Mouse (Mus musculus): ENCODE measurements around the gene Nap1l4. TPM values are rescaled to one million over a fixed set of nuclear protein-coding genes. Genes with fewer than 3 reads are reported as not detected.

Nap1l4 gene
- polyA plus RNA-seq, 1 experiment from 2014 or later: 323 TPM

- Histone ChIP-seq H3K4me2 (ENCODE audit: low read length) (no peak overlapping the region), H3K9me3 (ENCODE audit: control insufficient read depth, low read length) (no peaks in the 10 kb centered on the region), H3K9ac (ENCODE audit: low read depth, low read length) (no peak overlapping the region), H3K36me3 (ENCODE audit: control insufficient read depth, insufficient read depth, low read length) (no peaks in the 10 kb centered on the region), H3K4me1 (ENCODE audit: control insufficient read depth, insufficient read depth, low read depth, low read length) (no peaks in the 10 kb centered on the region), H3K27me3 (replicated peaks; ENCODE audit: control insufficient read depth, insufficient read depth, low read length) (no peaks in the 10 kb centered on the region), H3K27ac (ENCODE audit: low read depth, low read length) (no peak overlapping the region), H3K4me3 (ENCODE audit: low read length) (no peak overlapping the region)
- ATAC-seq: no peak
- WGBS: 83% methylated on average over 11 of the region's 11 CpGs
These were observed 73.0 kb downstream of the Nap1l4 start for GRCm38 (mm10) chr7:143475876-143476275.

DNA sequence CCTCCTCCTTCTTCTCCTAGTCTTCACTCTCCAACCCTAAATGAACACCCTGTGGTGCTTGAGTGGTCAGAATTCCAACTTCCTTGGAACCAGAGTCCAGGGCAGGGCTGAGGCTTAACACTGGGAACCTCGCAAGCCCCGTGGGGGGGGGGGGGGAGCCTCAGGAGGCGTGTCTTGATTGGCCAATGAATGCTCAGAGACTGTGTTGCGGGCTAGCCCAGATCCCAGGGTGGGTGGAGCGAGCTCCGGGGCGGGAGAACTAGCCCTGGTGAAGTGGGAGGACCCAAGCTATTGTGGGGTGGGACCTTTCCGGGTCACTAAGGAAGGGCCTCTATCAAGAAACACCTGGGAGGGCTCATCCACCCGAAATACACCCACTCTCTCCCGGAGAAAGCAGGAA is 74.1 kb downstream of the Nap1l4 start:
- H3K4me2 ChIP-seq (ENCODE audit: low read length): no peak overlapping the region
- H3K27me3 ChIP-seq (replicated peaks; ENCODE audit: control insufficient read depth, insufficient read depth, low read length): no peaks in the 10 kb centered on the region
- no peaks in the 10 kb centered on the region for H3K4me1 ChIP-seq (ENCODE audit: control insufficient read depth, insufficient read depth, low read depth, low read length)
- no peak for ATAC-seq
- WGBS: 33% methylated on average over 8 of the region's 10 CpGs
- no peak overlapping the region for H3K27ac ChIP-seq (ENCODE audit: low read depth, low read length)
- no peak overlapping the region for H3K4me3 ChIP-seq (ENCODE audit: low read length)
- no peaks in the 10 kb centered on the region for H3K9me3 ChIP-seq (ENCODE audit: control insufficient read depth, low read length)
- no peak overlapping the region for H3K9ac ChIP-seq (ENCODE audit: low read depth, low read length)
- H3K36me3 ChIP-seq (ENCODE audit: control insufficient read depth, insufficient read depth, low read length): no peaks in the 10 kb centered on the region

- no peak within 1 kb of the TSS for H3K4me2 ChIP-seq (ENCODE audit: low read length)
- no peaks in the 10 kb centered on the region for H3K4me1 ChIP-seq (ENCODE audit: control insufficient read depth, insufficient read depth, low read depth, low read length)
- H3K27me3 ChIP-seq (replicated peaks; ENCODE audit: control insufficient read depth, insufficient read depth, low read length): no peaks in the 10 kb centered on the region
- no peak within 1 kb of the TSS for H3K27ac ChIP-seq (ENCODE audit: low read depth, low read length)
- ATAC-seq: no peak
- 43% methylated on average over 4 of the region's 4 CpGs for WGBS
- no peak within 1 kb of the TSS for H3K4me3 ChIP-seq (ENCODE audit: low read length)
- no peaks in the 10 kb centered on the region for H3K36me3 ChIP-seq (ENCODE audit: control insufficient read depth, insufficient read depth, low read length)
- no peak within 1 kb of the TSS for H3K9ac ChIP-seq (ENCODE audit: low read depth, low read length)
- no peaks in the 10 kb centered on the region for H3K9me3 ChIP-seq (ENCODE audit: control insufficient read depth, low read length)
These were observed 75.4 kb downstream of the Nap1l4 start, which contains the start of gene Slc22a18 for GRCm38 (mm10) chr7:143473347-143474101. Slc22a18 (plus strand) TSS chr7:143473736.

- Histone ChIP-seq H3K36me3 (ENCODE audit: control insufficient read depth, insufficient read depth, low read length) (no peaks in the 10 kb centered on the region), H3K4me2 (ENCODE audit: low read length) (no peak overlapping the region), H3K27me3 (replicated peaks; ENCODE audit: control insufficient read depth, insufficient read depth, low read length) (no peaks in the 10 kb centered on the region), H3K4me1 (ENCODE audit: control insufficient read depth, insufficient read depth, low read depth, low read length) (no peaks in the 10 kb centered on the region; the same call in 1 of the 2 replicates), H3K27ac (ENCODE audit: low read depth, low read length) (no peak overlapping the region), H3K9ac (ENCODE audit: low read depth, low read length) (no peak overlapping the region), H3K9me3 (ENCODE audit: control insufficient read depth, low read length) (no peaks in the 10 kb centered on the region), H3K4me3 (ENCODE audit: low read length) (no peak overlapping the region)
- peak; percentile 59; the same call in 1 of the 2 replicates for ATAC-seq
- WGBS: 18% methylated on average over 8 of the region's 8 CpGs
These were observed 79.0 kb downstream of the Nap1l4 start for GRCm38 (mm10) chr7:143469946-143470345.

DNA sequence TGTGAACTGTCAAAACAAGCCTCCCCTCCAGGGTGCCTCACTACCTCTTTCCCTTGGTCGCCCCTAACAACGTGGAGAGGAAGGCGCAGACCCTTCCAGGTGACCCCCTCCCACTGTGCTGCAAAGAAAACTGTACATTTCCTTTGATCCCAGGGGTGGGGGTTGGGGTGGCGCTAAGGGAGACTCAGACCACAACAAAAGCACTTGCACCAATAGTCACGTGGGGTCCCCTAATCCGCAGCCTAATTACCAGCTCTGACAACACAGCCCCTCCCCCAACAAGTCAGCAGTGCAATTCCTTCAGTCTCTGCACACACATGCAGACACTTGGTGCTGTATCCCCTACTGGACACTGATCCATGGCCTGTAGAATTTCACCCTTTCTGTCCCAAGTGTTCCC is 81.2 kb downstream of the Nap1l4 start:
- H3K9ac ChIP-seq (ENCODE audit: low read depth, low read length): no peak overlapping the region
- no peaks in the 10 kb centered on the region for H3K36me3 ChIP-seq (ENCODE audit: control insufficient read depth, insufficient read depth, low read length)
- H3K9me3 ChIP-seq (ENCODE audit: control insufficient read depth, low read length): no peaks in the 10 kb centered on the region
- ATAC-seq: no peak
- no peak overlapping the region for H3K27ac ChIP-seq (ENCODE audit: low read depth, low read length)
- 10% methylated on average over 6 of the region's 6 CpGs for WGBS
- no peaks in the 10 kb centered on the region; the same call in 1 of the 2 replicates for H3K4me1 ChIP-seq (ENCODE audit: control insufficient read depth, insufficient read depth, low read depth, low read length)
- H3K27me3 ChIP-seq (replicated peaks; ENCODE audit: control insufficient read depth, insufficient read depth, low read length): no peaks in the 10 kb centered on the region
- no peak overlapping the region for H3K4me2 ChIP-seq (ENCODE audit: low read length)
- H3K4me3 ChIP-seq (ENCODE audit: low read length): no peak overlapping the region

DNA sequence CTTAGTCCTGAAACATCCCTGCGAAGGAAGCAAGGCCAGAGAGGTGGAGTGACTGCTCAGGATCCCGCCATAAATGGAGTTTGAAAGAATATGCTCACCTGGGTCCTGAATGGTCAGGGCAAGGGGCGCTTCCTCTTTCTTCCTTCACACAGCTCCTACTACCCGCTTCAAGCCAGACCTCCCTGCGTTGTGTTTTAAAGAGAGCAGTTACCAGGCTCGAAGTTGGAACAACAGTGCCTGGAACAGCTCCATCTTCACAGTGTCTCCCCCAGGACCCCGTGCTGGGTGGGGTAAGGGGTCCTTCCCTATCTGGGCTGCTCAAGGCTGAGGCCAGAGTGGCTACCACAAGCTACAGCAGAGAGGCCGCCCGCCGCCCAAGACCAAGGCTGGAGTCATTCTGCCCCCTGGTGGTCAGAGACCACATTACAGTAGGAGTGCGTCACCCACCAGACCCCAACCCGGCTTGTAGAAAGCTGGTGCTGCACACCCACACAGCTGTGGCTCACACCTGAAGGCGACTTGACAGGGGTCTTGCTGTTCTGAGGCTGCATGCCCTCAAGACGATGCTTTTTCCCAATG is 82.7 kb downstream of the Nap1l4 start:
- Histone ChIP-seq H3K4me1 (ENCODE audit: control insufficient read depth, insufficient read depth, low read depth, low read length) (no peaks in the 10 kb centered on the region; the same call in 1 of the 2 replicates), H3K9me3 (ENCODE audit: control insufficient read depth, low read length) (no peaks in the 10 kb centered on the region), H3K4me3 (ENCODE audit: low read length) (no peak overlapping the region), H3K36me3 (ENCODE audit: control insufficient read depth, insufficient read depth, low read length) (no peaks in the 10 kb centered on the region), H3K9ac (ENCODE audit: low read depth, low read length) (no peak overlapping the region), H3K27ac (ENCODE audit: low read depth, low read length) (no peak overlapping the region), H3K4me2 (ENCODE audit: low read length) (no peak overlapping the region), H3K27me3 (replicated peaks; ENCODE audit: control insufficient read depth, insufficient read depth, low read length) (no peaks in the 10 kb centered on the region)
- 40% methylated on average over 14 of the region's 14 CpGs for WGBS
- peak; percentile 40; the same call in 1 of the 2 replicates for ATAC-seq

DNA sequence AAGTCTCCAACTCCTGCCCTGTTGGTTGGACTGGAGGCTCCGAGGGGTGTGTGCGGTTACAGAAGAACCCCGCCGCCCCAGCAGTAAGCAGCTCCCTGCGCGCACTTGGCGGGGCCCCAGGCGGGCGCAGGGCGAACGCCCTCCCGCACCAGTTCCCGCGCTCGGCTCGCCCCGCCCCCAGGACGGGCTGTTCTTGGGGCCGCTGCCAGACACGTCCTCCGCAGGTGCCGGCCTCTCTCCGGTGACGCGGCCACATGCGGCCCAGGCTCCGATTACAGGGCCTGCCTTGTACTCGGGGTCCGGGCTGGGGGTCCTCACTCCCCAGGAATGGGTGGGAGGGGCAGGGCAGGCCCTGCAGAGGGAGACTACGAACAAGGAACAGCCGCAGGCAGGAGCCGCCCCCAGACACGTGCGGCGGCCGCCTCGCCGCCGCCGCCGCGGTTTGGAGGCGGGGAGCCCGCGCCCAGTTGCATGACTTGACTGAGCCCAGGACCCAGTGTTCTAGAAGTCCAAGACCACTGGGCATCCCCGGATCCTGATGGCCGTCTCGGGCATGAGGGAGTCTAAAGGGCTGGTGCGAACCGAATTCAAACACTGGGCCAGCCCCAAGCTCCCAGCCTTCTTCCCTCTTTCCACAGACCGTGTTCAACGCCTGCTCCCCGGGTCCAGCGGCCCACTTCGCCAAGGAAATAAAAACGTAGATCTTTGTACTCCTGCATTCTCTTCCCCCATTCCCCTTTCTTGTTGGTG is 83.9 kb downstream of the Nap1l4 start:
- Histone ChIP-seq H3K4me2 (ENCODE audit: low read length) (peak overlapping the region; percentile 61), H3K9me3 (ENCODE audit: control insufficient read depth, low read length) (peaks cover 11% of the 10 kb centered on the region), H3K27me3 (replicated peaks; ENCODE audit: control insufficient read depth, insufficient read depth, low read length) (no peaks in the 10 kb centered on the region), H3K36me3 (ENCODE audit: control insufficient read depth, insufficient read depth, low read length) (no peaks in the 10 kb centered on the region), H3K4me3 (ENCODE audit: low read length) (peak overlapping the region; percentile 37), H3K9ac (ENCODE audit: low read depth, low read length) (peak overlapping the region; percentile 59), H3K27ac (ENCODE audit: low read depth, low read length) (no peak overlapping the region), H3K4me1 (ENCODE audit: control insufficient read depth, insufficient read depth, low read depth, low read length) (no peaks in the 10 kb centered on the region; the same call in 1 of the 2 replicates)
- 26% methylated on average over 55 of the region's 56 CpGs for WGBS
- no peak for ATAC-seq

GRCm38 (mm10) chr7:143463865-143464415 is 85.0 kb downstream of the Nap1l4 start:
- ATAC-seq: peak; percentile 24; the same call in 1 of the 2 replicates

More at GRCm38 (mm10) chr7:143463865-143464415, 85.0 kb downstream of the Nap1l4 start:
- Histone ChIP-seq H3K4me2 (ENCODE audit: low read length) (peak overlapping the region; percentile 18; the same call in 1 of the 2 replicates), H3K27ac (ENCODE audit: low read depth, low read length) (no peak overlapping the region), H3K4me1 (ENCODE audit: control insufficient read depth, insufficient read depth, low read depth, low read length) (no peaks in the 10 kb centered on the region; the same call in 1 of the 2 replicates), H3K9ac (ENCODE audit: low read depth, low read length) (no peak overlapping the region), H3K36me3 (ENCODE audit: control insufficient read depth, insufficient read depth, low read length) (no peaks in the 10 kb centered on the region), H3K9me3 (ENCODE audit: control insufficient read depth, low read length) (peaks cover 20% of the 10 kb centered on the region), H3K4me3 (ENCODE audit: low read length) (no peak overlapping the region), H3K27me3 (replicated peaks; ENCODE audit: control insufficient read depth, insufficient read depth, low read length) (no peaks in the 10 kb centered on the region)
- WGBS: 34% methylated on average over 11 of the region's 11 CpGs
